Mouse (Mus musculus) forebrain, embryonic 12.5 days (tissue): ENCODE results near the gene Frk. TPM values are rescaled to one million over a fixed set of nuclear protein-coding genes. Genes with fewer than 3 reads are reported as not detected.

Experiments
- ATAC-seq: fragments of 200-750 bp; cut with Nextera tagmentation; 2 replicates; pipeline ENCODE4 v1.8.0; 2017; ENCODE audit warnings: moderate TSS enrichment; ENCODE audit not compliant: low FRiP score
- H3K27ac ChIP-seq: fragments of 300-500 bp; sonication (generic); 2 replicates; pipeline ENCODE4 v1.5.1; 2016; ENCODE audit warnings: mild to moderate bottlenecking
- H3K27me3 ChIP-seq: fragments of 300-500 bp; sonication (generic); 2 replicates; pipeline ENCODE4 v1.6.1; 2016; ENCODE audit warnings: mild to moderate bottlenecking
- H3K36me3 ChIP-seq: fragments of 300-500 bp; sonication (generic); replicated peaks from 2 replicates; pipeline ENCODE4 v1.6.1; 2016; ENCODE audit warnings: mild to moderate bottlenecking
- H3K4me1 ChIP-seq: fragments of 300-500 bp; sonication (generic); 2 replicates; pipeline ENCODE4 v1.6.1; 2016
- H3K4me2 ChIP-seq: fragments of 300-500 bp; sonication (generic); 2 replicates; pipeline ENCODE4 v1.6.1; 2016; ENCODE audit warnings: mild to moderate bottlenecking, moderate library complexity
- H3K4me3 ChIP-seq: fragments of 300-500 bp; sonication (generic); replicated peaks from 2 replicates; pipeline ENCODE4 v1.5.1; 2016; ENCODE audit warnings: mild to moderate bottlenecking
- H3K9ac ChIP-seq: fragments of 300-500 bp; sonication (generic); 2 replicates; pipeline ENCODE4 v1.6.1; 2016; ENCODE audit warnings: mild to moderate bottlenecking
- H3K9me3 ChIP-seq: fragments of 300-500 bp; sonication (generic); 2 replicates; pipeline ENCODE4 v1.6.1; 2016
- whole genome bisulfite sequencing: fragments of 180-500 bp; shearing (Covaris S2); methylation state at CpG from one replicate; pipeline ENCODE4 v1.1.7; 2016; 5-methylcytosine and 5-hydroxymethylcytosine counted together
- polyA plus RNA-seq: library from polyadenylated mRNA; unstranded; fragments of >200 nt; fragmentation: Nextera tagmentation; extraction: Ambion mirVana; gene quantifications from 2 replicates; pipeline ENCODE4 v1.2.1, GENCODE M21; 2016

The Frk gene
- polyA plus RNA-seq, 1 experiment from 2014 or later, result 3.1 TPM

DNA sequence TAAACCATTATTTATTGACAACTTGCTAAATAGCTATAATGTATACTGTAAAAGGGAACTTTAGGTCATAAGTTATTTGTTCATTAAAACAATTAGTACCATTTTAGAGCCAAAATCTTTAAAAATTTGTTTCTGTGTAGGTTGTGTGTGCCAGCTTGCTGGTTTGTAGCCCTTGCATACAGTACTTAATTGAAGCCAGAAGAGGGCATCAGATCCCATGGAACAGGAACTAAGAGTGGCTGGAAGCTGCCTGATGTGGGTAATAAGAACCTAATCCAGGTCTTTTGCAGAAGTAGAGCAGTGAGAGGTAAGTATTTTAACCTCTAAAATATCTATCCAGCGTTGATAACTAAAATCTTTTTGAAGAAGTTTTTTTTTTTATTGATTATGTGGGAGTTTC lies 155.0 kb downstream of the Frk start:
- WGBS, result 75% methylated on average over 1 of the region's 1 CpGs
- H3K27ac ChIP-seq, result no peak overlapping the region
- no peaks in the 10 kb centered on the region for H3K36me3 ChIP-seq
- H3K4me3 ChIP-seq, result no peak overlapping the region
- no peaks in the 10 kb centered on the region for H3K27me3 ChIP-seq
- no peaks in the 10 kb centered on the region for H3K4me1 ChIP-seq
- H3K9me3 ChIP-seq, result no peaks in the 10 kb centered on the region
- no peak for ATAC-seq
- H3K4me2 ChIP-seq, result no peak overlapping the region
- H3K9ac ChIP-seq, result no peak overlapping the region

Other genes starting within 250 kb of the Frk start
- 98.6 and 99.9 TPM in 2 replicates for gene Tspyl1, start 201.2 kb upstream of the Frk start, polyA plus RNA-seq
- gene Tspyl4, start 186.0 kb upstream of the Frk start, polyA plus RNA-seq, result 99.3 and 103 TPM in 2 replicates
- 0.09 and 0.14 TPM in 2 replicates for gene Col10a1, start 93.4 kb upstream of the Frk start, polyA plus RNA-seq
- 4.5 and 6.1 TPM in 2 replicates for gene Nt5dc1, start 64.8 kb upstream of the Frk start, polyA plus RNA-seq